Mouse (Mus musculus) left cerebral cortex, postnatal 14 days (tissue): ENCODE measurements around the gene Olfr1279. TPM values are rescaled to one million over a fixed set of nuclear protein-coding genes. Genes with fewer than 3 reads are reported as not detected.
"Not testable (repeated sequence)": the region's sequence is repeated elsewhere in the genome, so short reads cannot be mapped to it uniquely, and the experiment has no call there.

ENCODE experiments used
- DNase-seq, 2 experiments: peaks; one replicate each; pipeline ENCODE4 v3.0.0; 2021 to 2022; ENCODE audit warnings: low spot score in 2 of 2, mixed read lengths in 1 of 2
- intact Hi-C: fragments of 180-260 bp; cut with DNase I; formaldehyde crosslinking; loops from one replicate; pipeline ENCODE4 v1.15.1; 2025
- long read RNA-seq, 2 experiments: library from polyadenylated mRNA; stranded (forward); transcript quantifications; one replicate each; pipeline ENCODE4 v2.0.0; 2021
- total RNA-seq, 2 experiments: library from RNA; stranded (reverse); gene quantifications; 2 replicates each; pipeline ENCODE4 v1.2.3; 2021

Gene Olfr1279
- total RNA-seq, result not detected
- long read RNA-seq, experiment 1, result 0 reads
- long read RNA-seq, experiment 2, result 0 reads

DNA sequence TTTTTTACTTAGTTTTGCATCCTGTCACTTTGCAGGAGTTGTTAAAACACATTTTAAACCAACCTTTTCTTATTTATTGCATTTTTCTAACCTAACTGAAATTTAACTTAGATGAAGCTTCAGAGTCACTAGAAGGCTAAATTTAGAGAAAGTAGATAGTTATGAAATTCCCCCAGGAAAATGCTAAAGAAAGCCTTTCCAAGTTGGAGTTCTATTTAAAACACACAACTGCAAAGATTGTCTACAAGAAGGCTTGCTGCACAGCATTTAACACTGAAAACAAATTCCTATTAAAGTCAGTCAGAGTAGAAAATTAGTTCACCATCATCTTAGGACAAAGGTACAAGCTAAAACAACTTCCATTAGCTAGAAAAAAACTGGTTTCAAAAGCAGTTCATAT is at the start of gene Olfr1279:
Olfr1279 (plus strand) TSS at position 262 of the 400 bp plus-strand sequence.
- intact Hi-C loops, result no loop called here
- DNase-seq, result no peak

DNA sequence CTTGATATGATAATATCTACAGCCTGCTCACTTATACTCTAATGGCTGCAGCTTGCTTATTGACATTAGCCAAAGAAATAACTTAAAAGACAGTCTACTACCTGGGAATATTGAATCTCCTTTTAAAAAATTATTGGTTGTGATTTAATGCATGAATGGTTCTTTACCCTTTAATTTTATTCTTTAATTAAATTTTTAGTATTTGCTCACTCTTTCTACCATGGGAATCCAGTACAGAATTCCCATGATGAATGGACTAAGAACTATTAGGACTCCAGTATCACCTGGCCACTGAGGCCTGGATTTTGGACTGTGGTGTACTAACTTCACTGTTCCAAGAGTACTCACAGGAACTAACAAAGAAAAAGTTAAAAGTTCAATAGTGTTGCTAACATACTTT is 46.2 kb upstream of the Olfr1279 start, which contains the start of gene Olfr1276:
Olfr1276 (plus strand) TSS at position 301 of the 400 bp plus-strand sequence.
- intact Hi-C loops, result no loop called here
- DNase-seq, result no peak

DNA sequence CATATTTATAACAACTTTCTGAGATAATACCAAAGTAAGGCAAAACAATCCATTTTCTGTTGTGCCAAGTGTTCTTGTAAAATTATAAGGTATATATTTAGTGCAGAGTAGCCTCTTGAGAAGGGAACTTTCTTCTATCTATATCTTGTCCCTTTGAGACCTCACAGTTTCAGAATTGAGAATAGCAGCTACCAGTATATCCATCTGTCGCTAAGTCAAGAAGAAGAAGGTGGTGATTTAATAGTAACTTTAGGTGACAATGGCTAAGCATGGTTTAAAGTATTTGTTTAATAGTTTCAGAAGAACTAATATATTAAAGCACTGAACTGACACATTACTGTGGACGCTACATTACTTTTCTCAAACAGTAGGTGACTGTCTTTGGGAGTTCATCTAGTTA is 26.4 kb upstream of the Olfr1279 start, which contains the start of gene Olfr1277:
Olfr1277 (minus strand) TSS at position 101 of the 400 bp plus-strand sequence.
- DNase-seq, result no peak

DNA sequence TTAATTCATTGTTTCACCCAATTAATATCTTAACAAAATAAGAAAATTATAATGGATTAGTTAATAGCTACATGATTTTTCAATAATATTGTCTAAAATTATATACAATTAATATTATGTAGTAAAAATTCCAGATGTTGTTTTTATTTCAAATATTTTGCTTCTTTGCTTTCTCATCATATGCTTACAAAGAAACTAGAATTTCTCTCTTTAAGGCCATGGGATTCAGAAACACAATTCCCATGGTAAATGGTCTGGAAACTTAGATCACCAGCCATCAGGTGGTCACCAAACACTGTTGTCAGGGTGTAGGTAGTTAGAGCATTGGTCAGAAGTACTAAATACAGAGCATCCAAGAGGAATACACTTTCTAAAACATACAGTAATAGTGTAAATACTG is 10.6 kb upstream of the Olfr1279 start, which contains the start of gene Olfr1278:
Olfr1278 (plus strand) TSS at position 301 of the 400 bp plus-strand sequence.
- no peak for DNase-seq
- intact Hi-C loops, result no loop called here

More for the DNA sequence above, 26.4 kb upstream of the Olfr1279 start, which contains the start of gene Olfr1277:
- intact Hi-C loops, result no loop called here

DNA sequence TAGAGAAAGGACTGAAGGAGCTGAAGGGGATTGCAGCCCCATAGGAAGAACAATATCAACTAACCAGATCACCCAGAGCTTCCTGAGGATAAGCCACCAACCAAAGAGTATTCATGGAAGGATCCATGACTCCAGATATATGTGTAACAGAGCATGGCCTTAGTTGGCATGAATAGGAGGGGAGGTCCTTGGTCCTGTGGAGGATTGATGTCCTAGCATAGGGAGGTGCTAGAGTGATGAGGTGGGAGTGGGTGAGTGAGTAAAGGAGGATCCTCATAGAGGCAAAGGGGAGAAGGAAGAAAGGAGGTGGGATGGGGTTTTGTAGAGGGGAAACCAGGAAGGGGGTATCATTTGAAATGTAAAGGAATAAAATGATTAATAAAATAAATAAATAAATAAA is 1.9 kb upstream of the Olfr1279 start:
- intact Hi-C loops, result no loop called here

DNA sequence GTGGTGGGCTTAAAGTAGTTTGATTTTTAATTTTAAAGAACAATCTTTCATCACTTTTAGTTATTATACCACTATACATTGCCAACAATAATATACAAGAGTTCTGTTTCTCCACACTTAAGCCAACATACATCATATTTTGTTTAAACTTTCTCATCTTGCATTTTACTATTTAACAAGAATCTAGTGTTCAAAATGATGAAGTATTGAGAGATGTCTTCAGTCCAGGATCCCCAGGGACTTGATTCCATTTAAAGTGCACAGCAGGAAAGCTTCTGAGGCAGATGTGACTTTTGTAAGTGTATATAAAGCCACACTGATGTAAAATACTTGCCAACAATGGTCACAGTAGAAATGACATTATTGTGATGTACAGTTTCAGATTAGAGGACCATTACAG is 13.3 kb downstream of the Olfr1279 start, which contains the start of gene Olfr1280:
Olfr1280 (plus strand) TSS at position 301 of the 400 bp plus-strand sequence.
- intact Hi-C loops, result no loop called here
- DNase-seq, result no peak

More for the DNA sequence above, 1.9 kb upstream of the Olfr1279 start:
- DNase-seq, result no peak

DNA sequence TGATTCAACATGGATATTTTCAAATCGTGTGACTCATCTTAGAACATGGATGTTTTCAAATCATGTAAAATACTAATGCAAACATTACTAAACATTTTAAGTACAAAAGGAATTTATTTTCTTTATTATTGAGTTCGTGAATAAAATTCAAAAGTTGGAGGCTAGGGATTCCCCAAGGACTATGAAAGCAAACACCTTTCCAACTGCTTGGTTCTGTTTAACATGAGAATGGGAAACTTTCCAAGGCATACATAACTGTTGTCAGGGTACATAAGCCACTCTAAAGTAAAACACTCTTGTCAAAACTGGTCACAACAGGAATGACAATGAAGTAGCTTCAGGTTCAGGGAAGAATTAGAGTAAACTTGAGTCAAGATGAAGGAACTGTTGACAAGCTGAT is 25.8 kb downstream of the Olfr1279 start, which contains the start of gene Olfr1281:
Olfr1281 (plus strand) TSS at position 301 of the 400 bp plus-strand sequence.
- DNase-seq, result no peak
- intact Hi-C loops, result no loop called here

DNA sequence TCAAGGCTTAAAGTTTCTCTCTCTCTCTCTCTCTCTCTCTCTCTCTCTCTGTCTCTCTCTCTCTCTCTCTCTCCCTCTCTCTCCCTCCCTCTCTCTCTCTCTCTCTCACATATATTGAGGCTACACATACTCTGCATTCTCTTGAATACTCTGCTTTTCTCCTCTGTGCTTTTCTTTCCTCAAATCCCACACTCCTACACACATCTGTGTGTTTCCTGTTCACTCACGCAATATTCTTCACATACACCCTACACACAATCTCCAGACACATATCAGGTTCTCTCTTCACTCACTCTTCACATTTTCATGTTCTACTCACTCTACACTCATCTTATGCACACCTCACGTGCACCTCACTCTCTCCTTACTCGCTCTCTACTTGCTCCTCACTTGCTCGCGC is 33.3 kb downstream of the Olfr1279 start:
- DNase-seq, intact Hi-C loops: not testable (repeated sequence)

DNA sequence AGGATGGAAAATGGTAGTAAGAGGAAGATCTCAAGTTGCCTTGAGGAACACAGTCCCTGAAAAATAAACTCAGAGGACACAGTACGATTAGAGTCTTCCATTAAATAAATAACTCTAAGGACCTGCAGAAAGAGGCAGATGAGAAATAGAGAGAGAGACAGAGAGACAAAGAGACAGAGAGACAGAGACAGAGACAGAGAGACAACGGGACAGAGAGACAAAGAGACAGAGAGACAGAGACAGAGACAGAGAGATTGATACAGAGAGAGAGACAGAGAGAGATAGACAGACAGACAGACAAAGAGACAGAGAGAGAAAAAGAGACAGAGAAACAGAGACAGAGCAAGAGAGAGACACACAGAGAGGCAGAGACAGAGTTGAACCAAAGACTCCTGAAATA is 35.5 kb downstream of the Olfr1279 start, which contains the start of gene Olfr1282:
Olfr1282 (minus strand) TSS at position 101 of the 400 bp plus-strand sequence.
- no peak for DNase-seq
- intact Hi-C loops, result no loop called here

Other genes starting within 250 kb of the Olfr1279 start
- not detected for gene Gm13941, start 194.7 kb upstream of the Olfr1279 start, total RNA-seq
- not detected for gene Gm15130, start 147.7 kb upstream of the Olfr1279 start, total RNA-seq
- gene 4930430A15Rik, start 71.0 kb upstream of the Olfr1279 start, total RNA-seq, result not detected
- gene Olfr1275, start 65.3 kb upstream of the Olfr1279 start, total RNA-seq, result not detected
- gene Olfr1276, start 46.1 kb upstream of the Olfr1279 start, total RNA-seq, result not detected
- gene Olfr1277, start 26.5 kb upstream of the Olfr1279 start, total RNA-seq, result not detected
- not detected for gene Olfr1278, start 10.5 kb upstream of the Olfr1279 start, total RNA-seq
- gene Olfr1280, start 13.4 kb downstream of the Olfr1279 start, total RNA-seq, result not detected
- gene Olfr1281, start 25.9 kb downstream of the Olfr1279 start, total RNA-seq, result not detected
- not detected for gene Olfr1282, start 35.4 kb downstream of the Olfr1279 start, total RNA-seq
- gene Olfr1283, start 66.2 kb downstream of the Olfr1279 start, total RNA-seq, result not detected
- gene Olfr1284, start 74.9 kb downstream of the Olfr1279 start, total RNA-seq, result not detected
- gene Olfr1286, start 122.5 kb downstream of the Olfr1279 start, total RNA-seq, result not detected
- gene Olfr1287, start 148.5 kb downstream of the Olfr1279 start, total RNA-seq, result not detected
- not detected for gene Olfr1288, start 173.5 kb downstream of the Olfr1279 start, total RNA-seq
- not detected for gene Olfr1289, start 180.2 kb downstream of the Olfr1279 start, total RNA-seq
- gene Olfr1290, start 193.2 kb downstream of the Olfr1279 start, total RNA-seq, result not detected
- gene Olfr1291-ps1, start 196.5 kb downstream of the Olfr1279 start, total RNA-seq, result not detected
- not detected for gene Olfr1293-ps, start 224.6 kb downstream of the Olfr1279 start, total RNA-seq
- not detected for gene Olfr1294, start 239.7 kb downstream of the Olfr1279 start, total RNA-seq